Mouse (Mus musculus): Measurements from ENCODE around the gene Ttll2.
"Not testable (repeated sequence)": the region's sequence is repeated elsewhere in the genome, so short reads cannot be mapped to it uniquely, and the experiment has no call there.

Gene Ttll2

GRCm38 (mm10) chr17:7365615-7366014 is 13.1 kb upstream of the Ttll2 start:
- DNase-seq (ENCODE audit: low spot score in 2 of 2) = not testable (repeated sequence)

DNA sequence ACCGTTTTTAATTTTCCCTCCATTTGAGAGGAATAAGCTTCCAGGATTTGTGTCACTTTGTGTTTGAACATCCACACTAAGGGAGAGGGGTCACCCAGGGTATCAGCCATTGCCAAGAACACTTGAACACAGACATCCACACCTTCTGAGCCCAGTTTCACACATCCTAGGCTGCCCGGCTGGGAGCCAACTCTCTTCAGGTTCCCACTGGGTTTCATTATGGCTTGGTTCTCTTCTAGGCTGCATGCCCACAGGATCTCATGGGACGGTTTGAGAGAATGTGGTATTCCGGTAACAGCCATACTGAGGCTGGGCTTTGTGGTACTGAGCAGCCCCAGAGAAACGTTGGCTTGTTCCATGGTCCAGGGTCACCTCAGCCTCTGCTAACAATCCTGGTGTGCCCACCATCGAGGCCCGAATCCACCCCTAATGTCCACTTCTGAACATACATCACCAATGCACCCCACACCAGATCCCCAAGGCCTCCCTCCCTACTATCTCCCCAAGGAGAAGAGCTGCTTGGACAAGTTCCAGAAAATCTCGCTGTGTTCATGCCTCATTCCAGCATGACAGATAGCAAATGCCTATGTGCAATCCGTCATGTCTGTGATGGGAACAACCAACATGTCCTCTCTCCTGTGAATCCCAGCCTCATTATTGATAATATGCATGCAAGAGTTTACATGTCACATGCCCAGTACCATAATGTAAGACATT is 8.4 kb upstream of the Ttll2 start:
- not testable (repeated sequence) for DNase-seq (ENCODE audit: low spot score in 2 of 2)

- DNase-seq (ENCODE audit: low spot score in 2 of 2) = not testable (repeated sequence)
Observed at GRCm38 (mm10) chr17:7359806-7360205, 7.3 kb upstream of the Ttll2 start.

- not testable (repeated sequence) for DNase-seq (ENCODE audit: low spot score in 2 of 2)
Observed at GRCm38 (mm10) chr17:7348765-7349164, 3.7 kb downstream of the Ttll2 start.

- DNase-seq (ENCODE audit: low spot score in 2 of 2) = not testable (repeated sequence)
Observed at GRCm38 (mm10) chr17:7337381-7337780, 15.1 kb downstream of the Ttll2 start.

DNA sequence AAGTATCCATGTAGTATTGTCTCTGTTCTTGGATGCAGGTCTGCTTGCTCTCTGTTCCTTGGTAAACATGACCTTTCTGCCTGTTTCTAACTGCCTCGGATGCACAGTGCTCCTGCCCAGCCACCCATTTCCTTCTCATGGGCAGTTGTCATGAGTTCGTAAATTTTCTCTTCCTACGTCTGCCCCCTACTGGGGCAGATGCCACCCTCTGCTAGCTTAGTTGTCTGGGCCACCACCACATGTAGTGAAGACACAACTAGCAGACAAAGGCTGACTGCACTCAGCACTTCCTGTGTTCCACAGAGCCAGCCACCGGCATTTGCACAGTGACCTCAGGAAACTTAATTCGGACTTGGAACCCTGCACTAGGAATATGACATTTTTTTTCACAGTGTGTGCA is 19.8 kb downstream of the Ttll2 start:
- not testable (repeated sequence) for DNase-seq (ENCODE audit: low spot score in 2 of 2)

DNA sequence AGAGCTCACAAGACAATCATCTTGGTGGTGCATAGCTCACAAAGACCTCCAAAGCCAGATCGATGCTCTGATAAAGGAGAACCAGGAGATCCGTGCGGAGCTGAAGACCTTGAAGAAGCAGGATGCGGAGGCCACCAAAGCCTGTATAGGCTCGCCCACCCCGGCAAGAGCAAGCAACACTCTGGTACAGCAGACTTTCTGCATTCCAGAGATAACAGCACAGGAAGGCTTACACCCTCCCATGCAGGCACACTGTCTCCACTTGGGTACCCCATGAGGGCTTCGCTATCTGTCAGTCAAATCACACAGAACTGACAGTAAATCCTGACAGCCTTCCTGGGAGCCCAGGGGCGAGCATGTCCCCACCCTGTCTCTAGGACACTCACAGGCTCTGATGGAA is 26.1 kb downstream of the Ttll2 start:
- not testable (repeated sequence) for DNase-seq (ENCODE audit: low spot score in 2 of 2)

DNA sequence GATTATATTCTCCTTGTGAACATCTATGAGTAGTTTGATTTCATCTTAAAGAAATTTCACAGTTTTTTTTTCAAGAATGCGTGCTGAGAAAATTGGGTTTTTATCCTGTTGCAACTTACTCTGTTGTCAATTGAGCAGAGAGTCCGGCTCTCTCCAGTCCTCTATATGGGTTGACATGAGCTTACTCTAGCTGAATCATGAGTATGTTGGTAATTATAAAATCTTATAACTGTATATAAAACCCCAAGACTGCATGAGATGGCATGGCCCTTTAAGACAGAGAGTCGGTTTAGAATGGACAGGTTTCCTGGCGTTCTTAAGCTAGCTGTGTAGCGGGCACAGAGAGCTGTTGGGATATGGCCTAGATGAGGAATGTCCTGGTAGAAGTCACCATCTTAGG is 28.1 kb downstream of the Ttll2 start, which contains the start of gene Tcp10a:
Gene Tcp10a (plus strand): TSS at position 301 of the 400 bp plus-strand sequence.
- DNase-seq (ENCODE audit: low spot score in 2 of 2) = not testable (repeated sequence)

DNA sequence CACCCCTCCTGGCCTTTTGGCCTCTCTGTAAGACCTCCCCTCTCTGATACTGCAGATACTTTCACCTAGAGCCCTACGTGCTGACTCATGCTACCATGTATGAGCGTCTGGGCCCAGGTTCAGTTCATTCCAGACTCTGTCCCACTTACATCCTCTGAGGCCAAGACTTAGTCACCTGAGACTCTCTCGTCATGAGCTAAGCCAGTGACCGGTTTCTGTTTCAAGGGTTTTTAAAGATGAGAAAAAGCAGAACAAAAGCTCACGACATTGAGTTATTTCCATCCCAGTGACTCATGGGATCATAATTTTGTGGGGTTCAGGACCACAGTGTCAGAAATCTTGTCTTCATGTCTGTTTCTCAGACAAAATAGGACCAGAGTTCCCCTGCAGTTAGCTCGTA is 32.7 kb downstream of the Ttll2 start:
- DNase-seq (ENCODE audit: low spot score in 2 of 2) = not testable (repeated sequence)

- DNase-seq (ENCODE audit: low spot score in 2 of 2) = not testable (repeated sequence)
Observed at GRCm38 (mm10) chr17:7315693-7316382, 36.7 kb downstream of the Ttll2 start.

DNA sequence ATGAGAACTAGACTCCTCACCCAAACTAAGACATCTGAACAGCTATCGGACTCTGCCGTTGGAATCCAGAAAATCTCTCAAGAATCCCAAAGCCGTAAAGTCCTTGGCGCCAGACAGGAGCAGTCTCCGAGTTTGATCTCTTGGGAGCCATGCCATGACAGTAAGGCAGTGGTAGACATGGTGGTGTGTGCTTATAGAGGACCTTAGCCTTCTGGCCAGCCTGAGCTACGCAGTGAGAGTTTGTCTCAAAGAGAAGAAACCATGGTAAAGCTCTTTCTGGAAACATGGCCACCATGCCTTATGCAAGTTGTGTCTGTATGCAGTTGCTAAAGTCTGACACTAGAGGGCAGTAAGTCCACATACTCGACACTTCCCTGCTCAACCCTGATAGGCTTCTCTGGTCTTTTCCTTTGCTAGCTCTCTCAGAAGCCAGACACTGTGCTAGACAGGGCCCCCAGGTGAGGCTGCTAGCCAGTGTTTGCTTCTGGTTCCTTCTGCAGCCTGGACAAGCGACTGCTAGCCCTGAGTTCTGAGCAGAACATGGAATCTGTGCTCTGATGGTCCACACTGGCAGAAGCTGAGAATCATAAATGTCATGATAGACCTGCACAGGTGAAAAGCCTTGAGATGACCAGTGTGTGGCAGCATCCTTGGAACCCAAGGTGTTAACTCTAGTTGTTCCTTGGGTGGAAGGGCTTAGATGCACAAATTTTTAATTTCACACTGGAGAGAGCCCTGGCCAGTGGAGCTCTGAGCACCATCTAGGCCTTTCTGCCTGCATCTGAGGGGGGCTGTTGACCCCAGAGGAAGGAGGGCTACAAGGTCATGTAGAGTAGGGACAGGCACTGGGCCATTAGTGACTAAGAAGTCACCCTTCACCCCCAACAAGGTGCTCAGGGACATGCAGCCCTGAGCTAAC is 46.0 kb downstream of the Ttll2 start:
- peak in 1 of 2 experiments; percentile 36 for DNase-seq (ENCODE audit: low spot score in 2 of 2)
